Mouse (Mus musculus) frontal cortex, postnatal 25 days (tissue): ENCODE results near the gene Tmem175.
A peak's percentile ranks its signal among the peaks of the same experiment; 100 is the strongest.

ENCODE experiments used
- DNase-seq, 2 experiments: peaks; one replicate each; pipeline ENCODE4 v3.0.0; 2022; ENCODE audit warnings: low spot score in 2 of 2

Tmem175 gene

DNA sequence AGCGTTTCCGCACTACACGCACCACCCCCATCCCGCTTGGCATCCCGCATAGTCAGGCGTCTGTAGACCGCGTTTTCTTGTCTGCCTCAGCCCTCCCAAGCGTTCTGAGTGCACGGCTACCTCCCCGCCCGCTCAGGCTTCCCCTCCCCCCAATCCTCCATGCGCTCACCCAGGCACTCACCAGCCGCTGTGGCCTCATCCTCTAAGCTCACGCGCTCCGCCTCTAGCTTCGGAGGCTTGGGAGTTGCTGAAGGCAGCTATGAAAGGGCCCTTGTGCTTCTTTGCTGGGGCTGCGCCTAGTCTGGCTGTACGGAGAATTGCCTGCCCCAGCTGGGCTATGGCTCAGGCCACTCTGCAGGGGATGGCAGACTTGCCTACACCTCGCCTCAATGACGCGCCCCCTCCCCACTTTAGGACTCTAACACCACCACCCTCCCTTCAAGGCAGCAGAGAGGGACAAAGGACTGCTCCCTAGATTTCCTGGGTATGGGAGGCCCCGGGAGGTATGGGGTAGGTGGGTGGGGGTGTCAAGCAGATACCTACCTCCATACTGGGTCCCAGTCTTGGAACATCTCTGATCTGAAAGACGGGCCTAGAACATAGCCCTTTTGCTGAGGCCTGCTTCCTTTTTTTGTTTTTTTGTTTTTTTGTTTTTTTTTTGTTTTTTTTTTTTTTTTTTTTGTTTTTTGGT lies 48.2 kb downstream of the Tmem175 start:
- DNase-seq: peak; percentile 59 to 71

GRCm38 (mm10) chr5:108678296-108678854 lies 48.8 kb downstream of the Tmem175 start:
- DNase-seq: no peak

DNA sequence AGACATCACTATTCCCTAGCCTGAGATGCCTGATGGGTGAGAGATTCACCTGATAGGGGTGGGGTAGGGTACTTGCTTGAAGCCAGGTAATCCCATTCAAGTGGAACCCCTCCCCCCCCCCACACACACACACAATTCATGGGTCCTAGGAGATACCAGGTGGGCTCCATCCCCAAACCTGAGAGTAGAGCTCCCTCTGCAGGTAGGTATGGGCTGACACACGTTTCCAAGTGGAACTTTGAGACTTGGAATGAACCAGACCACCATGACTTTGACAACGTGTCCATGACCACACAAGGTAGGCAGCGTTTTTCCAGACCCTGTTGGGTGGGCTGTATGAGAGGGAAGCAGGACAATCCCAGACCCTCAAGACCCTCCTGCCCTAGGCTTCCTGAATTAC lies 50.3 kb downstream of the Tmem175 start:
- DNase-seq: no peak

DNA sequence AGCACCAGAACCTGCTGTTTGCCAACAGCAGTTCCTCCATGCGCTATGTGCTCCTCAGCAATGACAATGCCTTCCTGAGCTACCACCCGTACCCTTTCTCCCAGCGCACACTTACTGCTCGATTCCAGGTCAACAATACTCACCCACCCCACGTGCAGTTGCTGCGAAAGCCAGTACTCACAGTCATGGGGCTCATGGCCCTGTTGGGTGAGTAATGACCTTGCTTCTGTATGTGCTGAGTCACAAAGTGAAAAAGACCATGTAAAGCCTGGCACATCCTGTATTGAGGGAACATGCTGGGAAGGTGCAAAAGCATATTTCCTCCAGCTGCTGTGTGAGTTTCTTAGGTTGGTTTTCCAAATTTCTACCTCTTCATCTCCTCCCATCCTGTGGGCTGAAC lies 51.3 kb downstream of the Tmem175 start:
- no peak for DNase-seq

DNA sequence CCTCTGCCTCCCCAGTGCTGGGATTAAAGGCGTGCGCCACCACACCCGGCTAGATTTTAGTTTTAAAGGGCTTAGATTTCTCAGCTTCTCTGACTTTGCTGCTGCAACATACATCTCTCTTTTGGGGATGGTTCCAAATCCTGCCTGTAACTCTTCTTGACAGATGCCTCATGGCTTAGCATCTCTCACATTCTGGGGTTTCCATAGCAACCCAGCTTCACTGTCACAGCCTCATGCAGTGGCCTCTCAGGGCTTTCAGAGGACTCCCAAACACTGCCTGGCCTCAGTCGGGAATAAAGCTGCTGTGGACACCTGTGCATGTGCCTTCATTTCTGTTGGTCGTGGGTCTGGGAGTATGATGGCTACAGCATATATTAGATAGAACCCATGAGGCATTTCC lies 59.5 kb downstream of the Tmem175 start:
- no peak for DNase-seq

GRCm38 (mm10) chr5:108691152-108691551 lies 61.6 kb downstream of the Tmem175 start:
- DNase-seq: no peak

- DNase-seq: no peak
These were observed 62.7 kb downstream of the Tmem175 start, which contains the start of gene Fgfrl1 for GRCm38 (mm10) chr5:108692271-108692670. Fgfrl1 (plus strand) TSS chr5:108692382.

DNA sequence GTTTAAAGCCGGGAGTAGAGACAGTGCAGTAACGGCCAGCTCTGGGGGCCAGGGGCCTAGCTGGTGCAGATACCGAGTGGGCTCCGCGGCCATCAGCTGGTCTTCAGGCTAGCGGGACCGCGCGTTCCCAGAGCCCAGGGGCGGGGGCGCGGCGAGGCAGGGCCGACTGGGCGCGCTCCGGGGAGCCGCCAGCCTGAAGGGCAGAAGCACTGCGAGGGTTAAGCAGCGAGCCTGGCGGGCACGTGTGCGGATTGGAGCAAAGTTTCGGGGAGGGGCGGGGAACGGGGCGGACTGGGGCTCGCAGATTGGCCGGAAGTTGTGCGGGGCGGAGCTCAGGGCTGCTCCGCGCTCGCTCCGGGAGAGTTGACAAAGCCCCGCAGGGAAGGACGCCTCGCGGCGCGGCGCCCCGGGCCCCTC lies 64.3 kb downstream of the Tmem175 start:
- DNase-seq: no peak

- DNase-seq: no peak
These were observed 65.0 kb downstream of the Tmem175 start for GRCm38 (mm10) chr5:108694352-108695261.

- DNase-seq: no peak
These were observed 66.3 kb downstream of the Tmem175 start for GRCm38 (mm10) chr5:108695861-108696260.

GRCm38 (mm10) chr5:108696542-108696941 lies 67.0 kb downstream of the Tmem175 start:
- no peak for DNase-seq

- DNase-seq: peak; percentile 28 to 39
These were observed 67.8 kb downstream of the Tmem175 start for GRCm38 (mm10) chr5:108697341-108697753.
